Mouse (Mus musculus) frontal cortex, postnatal 10 days (tissue): ENCODE data around the gene Ang.

Source experiments
- DNase-seq, 2 experiments: peaks; one replicate each; pipeline ENCODE4 v3.0.0; 2022; ENCODE audit warnings: low spot score in 2 of 2, mixed read lengths in 1 of 2

Gene Ang

GRCm38 (mm10) chr14:51090921-51091900 lies at the start of gene Ang, which contains the start of gene Rnase4:
Gene Ang, plus strand, starts transcription at chr14:51091150.
Gene Rnase4, plus strand, starts transcription at chr14:51091077.
- peak in 1 of 2 experiments; percentile 39 for DNase-seq

GRCm38 (mm10) chr14:51041769-51042168 lies 49.2 kb upstream of the Ang start, which contains the start of gene Rnase9:
Gene Rnase9, minus strand, starts transcription at chr14:51041869.
- DNase-seq = no peak

DNA sequence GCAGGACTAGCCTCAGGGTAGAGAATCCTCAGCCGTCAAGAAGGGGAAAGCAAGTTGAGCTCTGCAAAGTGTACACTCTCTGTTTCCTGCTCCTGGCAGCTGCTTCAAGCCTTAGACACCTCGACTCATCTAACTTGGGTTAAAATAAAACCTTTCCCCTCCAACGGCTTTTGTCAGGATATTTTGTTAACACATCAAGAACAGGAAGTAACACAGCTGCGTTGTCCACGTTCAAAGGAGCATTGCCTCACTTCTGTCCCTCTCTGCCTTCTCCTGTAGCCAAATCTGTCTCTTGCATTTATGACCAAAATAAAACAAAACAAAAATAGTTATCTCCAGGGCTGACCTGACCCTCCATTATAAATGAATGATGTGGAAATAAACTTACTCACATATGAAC lies 43.1 kb upstream of the Ang start:
- no peak for DNase-seq

- no peak for DNase-seq
Observed at GRCm38 (mm10) chr14:51050063-51050462, 40.9 kb upstream of the Ang start, which contains the start of gene Rnase11. Gene Rnase11, minus strand, starts transcription at chr14:51050163.

DNA sequence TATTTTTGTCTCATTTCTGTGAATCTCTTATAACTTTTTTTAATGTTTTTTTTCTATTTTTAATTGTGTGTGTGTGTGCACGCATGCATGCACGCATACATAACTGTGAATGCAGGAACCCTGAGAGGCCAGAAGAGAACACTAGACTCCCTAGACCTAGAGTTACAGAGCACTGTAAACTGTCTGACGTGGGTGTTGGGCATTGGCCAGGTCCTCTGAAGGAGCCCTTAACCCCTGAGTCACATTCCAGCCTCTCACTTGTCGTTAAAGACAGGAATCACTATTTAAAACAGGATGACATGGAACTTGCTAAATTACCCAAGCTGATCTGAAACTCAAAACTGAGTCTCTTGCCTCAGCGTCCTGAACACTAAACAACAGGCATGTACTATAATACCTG lies 39.0 kb upstream of the Ang start:
- DNase-seq = no peak

DNA sequence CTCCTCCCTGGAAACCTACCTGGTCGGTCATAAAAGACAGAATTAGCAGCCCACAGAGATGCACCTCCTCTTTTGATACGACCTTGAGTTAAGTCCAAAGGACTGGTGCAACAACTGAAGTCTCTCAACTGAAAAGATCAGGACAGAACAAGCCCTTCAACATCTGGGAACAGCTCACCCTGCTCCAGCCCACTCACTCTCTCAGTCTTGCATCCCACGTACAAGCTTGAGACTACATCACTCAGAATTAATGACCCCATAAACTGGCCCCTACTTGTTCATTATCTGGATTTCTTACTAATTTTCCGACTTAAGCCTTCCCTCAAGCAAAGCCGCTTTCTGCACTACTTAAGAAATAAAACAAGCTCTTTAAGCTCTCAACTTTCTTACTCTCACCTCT lies 37.8 kb upstream of the Ang start:
- DNase-seq = no peak

DNA sequence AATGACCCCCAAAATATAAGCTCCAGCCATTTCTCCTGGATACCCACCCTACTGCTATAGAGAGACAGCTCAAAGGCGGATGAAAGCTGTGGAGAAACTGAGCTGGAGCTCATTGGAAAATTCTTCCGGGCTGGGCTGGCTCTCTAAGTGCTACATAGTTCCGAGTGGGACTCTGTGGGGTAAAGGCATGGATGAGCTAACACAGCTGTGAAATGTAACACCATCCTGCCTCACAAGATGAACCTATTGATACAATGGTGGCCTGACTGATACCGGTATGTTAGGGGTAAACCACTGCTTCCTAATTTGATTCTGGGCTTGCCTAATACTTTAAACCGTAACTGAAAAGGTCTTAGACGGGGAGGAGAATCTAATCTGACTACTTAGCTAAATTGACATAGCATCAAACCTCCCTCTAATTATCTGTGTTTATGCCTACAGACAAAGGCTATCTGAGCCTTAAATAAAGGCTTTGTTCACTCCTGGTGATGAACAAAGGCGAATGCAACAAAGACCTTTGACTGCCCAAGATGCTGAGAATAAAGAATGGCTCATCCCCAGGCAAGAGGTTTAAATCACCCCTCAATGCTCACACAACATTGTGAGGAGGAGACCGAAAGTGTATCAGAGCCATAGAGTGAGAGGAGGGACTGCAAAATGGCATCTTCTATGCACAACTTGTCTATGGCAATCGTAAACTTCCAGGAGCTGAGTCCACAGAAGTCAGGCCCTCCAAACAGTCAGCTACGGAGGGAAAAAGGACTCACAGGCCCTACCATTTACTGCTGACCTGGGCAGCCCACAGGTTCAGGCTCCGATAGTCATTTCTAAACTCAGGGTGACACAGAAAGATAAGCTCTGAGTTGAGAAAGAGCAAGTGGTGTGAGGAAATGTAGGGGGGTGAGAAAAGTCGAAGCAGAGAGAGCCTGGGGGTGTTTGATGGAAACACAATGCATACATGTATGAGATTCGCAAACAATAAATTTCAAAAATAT lies 36.4 kb upstream of the Ang start:
- no peak for DNase-seq

GRCm38 (mm10) chr14:51057401-51057831 lies 33.5 kb upstream of the Ang start, which contains the start of gene Rnase12:
Gene Rnase12, minus strand, starts transcription at chr14:51057661.
- no peak for DNase-seq

DNA sequence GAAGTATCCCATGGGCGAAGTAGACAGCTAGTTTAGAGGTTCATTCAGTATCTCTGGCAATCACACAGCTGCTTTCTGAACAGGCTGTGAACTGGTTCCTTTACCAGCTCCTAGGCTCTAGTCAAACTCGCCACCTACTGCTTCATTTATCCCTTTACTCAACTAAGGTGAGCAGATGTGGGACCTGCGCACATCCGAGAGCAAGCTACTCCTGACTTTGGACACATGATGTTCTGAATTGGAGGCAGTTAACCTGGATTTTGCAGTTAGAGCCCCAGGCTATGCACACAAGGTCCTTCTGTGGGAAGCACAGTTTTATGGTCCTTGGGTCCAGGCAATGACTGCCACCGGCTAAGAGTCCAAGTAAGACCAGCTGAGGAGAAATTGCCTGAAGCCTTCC lies 30.2 kb upstream of the Ang start:
- DNase-seq = no peak

GRCm38 (mm10) chr14:51068956-51069355 lies 22.0 kb upstream of the Ang start:
- DNase-seq = no peak

GRCm38 (mm10) chr14:51069617-51070016 lies 21.3 kb upstream of the Ang start:
- no peak for DNase-seq

DNA sequence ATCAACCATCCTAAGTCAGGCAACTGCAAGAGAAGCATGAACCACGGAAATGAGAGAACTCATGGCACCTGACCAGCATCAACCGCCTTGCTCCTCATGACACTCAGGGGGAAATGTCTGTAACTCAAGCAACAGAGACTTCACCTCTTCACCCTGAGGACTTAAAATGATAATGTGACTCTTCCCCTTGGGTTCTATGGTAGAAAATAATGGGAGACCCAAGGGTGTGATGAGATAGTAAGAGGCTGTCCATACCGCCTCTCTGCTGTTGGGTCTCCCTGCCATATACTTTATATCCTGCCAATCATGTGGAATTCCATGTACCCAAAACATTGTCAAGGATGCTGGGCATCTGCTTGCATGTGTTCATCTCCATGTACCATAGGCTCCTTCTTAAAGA lies 16.6 kb upstream of the Ang start, which contains the start of gene Olfr750:
TSS of gene Olfr750 (minus strand) at position 101 of the 400 bp plus-strand sequence.
- DNase-seq = no peak

GRCm38 (mm10) chr14:51079180-51079579 lies 11.8 kb upstream of the Ang start:
- no peak for DNase-seq

GRCm38 (mm10) chr14:51081035-51081434 lies 9.9 kb upstream of the Ang start:
- no peak for DNase-seq

- DNase-seq = no peak
Observed at GRCm38 (mm10) chr14:51082599-51083581, 8.1 kb upstream of the Ang start.

GRCm38 (mm10) chr14:51083805-51084204 lies 7.1 kb upstream of the Ang start:
- DNase-seq = no peak

DNA sequence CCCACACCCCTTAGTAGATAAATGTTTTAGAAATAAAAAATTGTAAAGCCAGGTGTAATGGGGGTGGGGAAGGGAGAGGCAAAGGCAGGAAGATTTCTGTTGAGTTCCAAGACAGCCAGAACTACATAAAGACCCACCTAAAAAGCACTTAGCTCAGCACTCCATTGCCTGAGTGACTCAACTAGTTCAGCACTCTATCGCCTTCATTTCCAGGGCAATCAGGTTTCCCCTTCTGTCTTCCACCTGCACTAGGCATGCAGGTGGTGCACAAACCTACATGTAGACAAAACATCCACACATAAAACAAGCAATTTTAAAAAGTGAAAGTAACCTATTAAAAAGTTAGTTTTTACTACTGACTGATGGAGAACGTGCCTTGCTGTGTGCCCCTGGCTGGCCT lies 5.9 kb upstream of the Ang start:
- DNase-seq = no peak

DNA sequence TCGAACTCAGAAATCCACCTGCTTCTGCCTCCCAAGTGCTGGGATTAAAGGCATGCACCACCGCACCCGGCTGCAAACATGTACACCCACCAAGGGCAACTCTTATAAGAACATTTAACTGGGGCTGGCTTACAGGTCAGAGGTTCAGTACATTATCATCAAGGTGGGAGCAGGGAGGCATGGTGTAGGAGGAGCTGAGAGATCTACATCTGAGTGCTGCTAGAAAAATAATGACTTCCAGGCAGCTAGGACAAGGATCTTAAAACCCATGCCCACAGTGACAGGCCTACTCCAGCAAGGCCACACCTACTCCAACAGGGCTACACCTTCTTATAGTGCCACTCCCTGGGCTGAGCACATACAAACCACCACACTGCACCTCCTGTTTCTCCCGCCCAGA lies 5.0 kb upstream of the Ang start:
- no peak for DNase-seq

- DNase-seq = no peak
Observed at GRCm38 (mm10) chr14:51087762-51088161, 3.2 kb upstream of the Ang start.

GRCm38 (mm10) chr14:51088166-51088969 lies 2.6 kb upstream of the Ang start:
- DNase-seq = peak in 1 of 2 experiments; percentile 82
